Mouse (Mus musculus) heart, adult 18-20 months (tissue): ENCODE measurements around the gene Serpinb9b. TPM values are rescaled to one million over a fixed set of nuclear protein-coding genes. Genes with fewer than 3 reads are reported as not detected.
"Not testable (repeated sequence)": the region's sequence is repeated elsewhere in the genome, so short reads cannot be mapped to it uniquely, and the experiment has no call there.

ENCODE experiments used
- DNase-seq, 2 experiments: peaks; one replicate each; pipeline ENCODE4 v3.0.0; 2021 to 2022; ENCODE audit warnings: mixed read lengths in 1 of 2
- long read RNA-seq, 2 experiments: library from polyadenylated mRNA; stranded (forward); transcript quantifications; one replicate each; pipeline ENCODE4 v2.0.0; 2021
- total RNA-seq, 2 experiments: library from RNA; stranded (reverse); gene quantifications; 2 replicates each; pipeline ENCODE4 v1.2.3; 2021

Gene Serpinb9b
- under 1 TPM; 0.13 to 0.27 TPM for total RNA-seq
- long read RNA-seq, experiment 1, partial matches to known transcripts, result 0 of 1 reads
- long read RNA-seq, experiment 1, other reads (novel, unspliced or antisense), result 0 of 1 reads
- long read RNA-seq, experiment 2, result 0 reads

DNA sequence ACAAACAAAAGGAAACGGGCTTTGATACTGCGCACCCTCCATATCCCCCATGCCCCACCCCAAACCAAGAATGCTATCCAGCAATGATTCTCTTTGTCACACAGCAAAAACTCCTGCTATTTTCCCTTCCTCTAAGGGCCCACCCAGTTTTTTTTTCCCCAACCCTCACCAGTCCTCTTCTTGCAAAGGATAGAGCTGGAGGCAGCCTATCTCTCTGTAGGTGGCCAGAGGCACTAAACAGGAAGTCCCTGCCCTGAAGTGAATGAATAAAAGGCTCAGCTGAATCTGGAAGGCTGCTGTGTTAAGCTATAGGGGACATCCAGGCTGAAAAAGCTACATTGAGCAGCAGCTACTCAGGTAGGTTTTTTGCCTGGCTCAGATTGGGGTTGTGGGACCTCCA lies at the start of gene Serpinb9b:
Gene Serpinb9b, plus strand, starts transcription at position 173 of the 400 bp plus-strand sequence.
- no peak for DNase-seq

DNA sequence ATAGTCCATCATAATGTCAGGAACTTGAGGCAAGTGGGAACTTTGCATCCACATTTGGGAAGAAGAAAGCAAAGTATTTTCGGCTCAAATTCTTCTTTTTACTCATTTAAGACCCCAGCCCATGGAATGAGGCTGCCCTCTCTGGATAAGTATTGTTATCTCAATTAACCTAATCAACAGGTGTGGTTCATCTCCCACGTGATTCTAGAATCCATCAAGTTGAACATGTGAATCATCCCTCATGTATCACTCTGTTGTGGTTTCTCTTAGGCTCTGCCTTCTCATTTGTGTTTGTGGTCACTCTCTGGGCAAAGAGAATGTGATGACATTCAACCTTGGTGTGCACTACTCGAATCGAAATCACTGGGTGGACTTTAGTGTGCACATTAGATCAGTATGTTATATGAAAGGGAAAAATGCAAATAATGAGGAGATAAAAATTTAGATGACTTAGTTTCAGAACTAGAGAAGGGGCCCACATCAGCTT lies 44.6 kb upstream of the Serpinb9b start:
- DNase-seq, result no peak

DNA sequence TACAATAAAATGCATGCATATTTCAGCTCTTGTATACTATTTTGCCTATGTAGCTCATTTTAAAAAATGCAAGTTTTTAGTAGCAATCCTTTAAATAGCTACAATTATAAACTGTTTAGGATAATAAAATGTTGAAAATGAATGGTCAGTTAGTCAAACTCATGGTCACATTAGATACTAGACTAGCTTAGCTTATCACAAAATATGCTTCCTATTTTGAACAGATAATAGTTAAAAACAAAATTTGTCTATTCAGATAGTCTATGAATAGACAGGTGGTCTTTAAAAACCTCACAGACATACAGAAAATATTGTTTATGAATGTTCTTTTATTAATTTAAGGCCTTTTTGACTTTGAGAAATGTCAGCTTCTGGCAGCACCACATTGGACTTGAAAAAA lies 41.0 kb upstream of the Serpinb9b start:
- DNase-seq, result no peak

DNA sequence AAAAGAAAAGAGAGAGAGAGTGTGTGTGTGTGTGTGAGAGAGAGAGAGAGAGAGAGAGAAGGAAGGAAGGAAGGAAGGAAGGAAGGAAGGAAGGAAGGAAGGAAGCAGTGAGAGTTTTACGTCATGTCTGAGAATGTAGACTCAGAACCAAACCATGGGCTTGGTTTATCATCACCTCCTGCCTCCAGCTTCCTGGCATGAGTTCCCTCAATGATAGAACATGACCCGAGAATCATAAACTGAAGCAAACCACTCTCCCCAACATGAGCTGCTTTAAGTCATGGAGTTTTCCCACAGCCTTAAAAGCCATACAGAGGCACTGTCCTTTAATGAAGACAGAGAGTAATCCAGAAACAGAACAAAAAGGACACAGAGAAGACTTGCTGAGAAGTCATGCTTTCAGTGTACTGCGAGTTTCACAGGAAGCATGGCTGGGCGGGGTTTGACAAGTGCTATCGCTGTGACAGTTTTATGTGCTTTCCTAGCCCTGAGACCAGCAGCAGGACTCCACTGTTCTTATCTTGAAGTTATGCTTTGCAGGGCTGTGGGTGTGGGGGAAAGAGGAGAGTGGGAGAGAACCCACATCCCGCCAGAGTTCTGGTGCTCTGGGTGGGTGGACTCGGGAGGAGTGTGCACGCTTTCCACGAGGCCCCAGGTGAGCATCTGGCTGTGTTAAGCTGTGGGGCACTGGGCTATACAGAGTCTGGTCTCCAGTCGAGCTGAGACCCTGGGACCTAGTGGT lies 33.9 kb upstream of the Serpinb9b start:
- DNase-seq, result no peak

DNA sequence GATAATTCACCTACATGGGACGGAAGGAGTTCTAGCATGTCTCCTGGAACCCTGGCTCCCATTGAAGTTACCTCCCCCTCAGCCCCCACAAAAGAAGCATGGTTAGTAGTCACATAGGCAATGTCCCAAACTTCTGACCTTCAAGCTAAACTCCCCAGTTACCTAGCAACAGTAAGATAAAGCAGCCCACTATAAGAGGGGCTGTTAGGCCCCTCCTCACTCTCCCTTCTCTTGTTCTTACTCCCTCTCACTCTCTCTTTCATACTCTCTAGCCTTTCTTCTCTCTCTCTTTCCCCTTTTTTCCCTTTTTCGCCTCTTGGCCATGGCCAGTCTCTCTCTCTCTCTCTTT lies 33.3 kb upstream of the Serpinb9b start:
- DNase-seq, result no peak

DNA sequence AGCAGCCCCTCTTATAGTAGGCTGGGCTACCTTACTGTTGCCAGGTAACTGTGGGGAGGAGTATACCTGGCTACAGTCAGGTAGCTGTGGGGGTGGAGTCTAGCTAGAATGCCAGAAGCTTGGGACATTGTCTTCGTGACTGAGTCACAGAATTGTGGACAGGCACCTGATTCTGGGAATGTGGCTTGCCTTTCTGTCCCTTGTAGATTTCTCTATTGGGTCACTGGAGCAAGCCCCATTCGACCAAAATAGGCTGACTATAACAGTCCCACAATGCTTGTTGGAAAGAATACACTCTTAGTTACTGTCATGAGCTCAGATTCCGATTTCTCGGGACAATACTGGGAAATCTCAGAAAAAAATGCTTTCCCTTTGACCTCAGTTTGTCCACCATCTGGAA lies 32.2 kb upstream of the Serpinb9b start:
- DNase-seq, result peak in 1 of 2 experiments; percentile 16

DNA sequence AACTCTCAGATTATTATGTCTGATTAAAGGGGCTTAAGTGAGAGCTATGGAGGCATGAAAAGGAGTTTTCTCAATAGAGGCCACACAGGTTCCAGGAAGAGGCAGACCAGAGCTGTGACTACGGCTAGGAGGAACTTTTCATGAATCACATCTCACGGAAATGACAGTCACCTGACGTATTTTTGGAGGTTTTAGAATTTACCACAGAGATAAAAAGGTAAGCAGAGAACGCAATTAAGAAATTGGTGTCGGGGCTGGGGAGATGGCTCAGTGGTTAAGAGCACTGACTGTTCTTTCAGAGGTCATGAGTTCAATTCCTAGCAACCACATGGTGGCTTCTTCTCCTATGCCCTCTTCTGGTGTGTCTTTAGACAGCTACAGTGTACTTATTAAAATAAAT lies 25.9 kb upstream of the Serpinb9b start:
- no peak for DNase-seq

DNA sequence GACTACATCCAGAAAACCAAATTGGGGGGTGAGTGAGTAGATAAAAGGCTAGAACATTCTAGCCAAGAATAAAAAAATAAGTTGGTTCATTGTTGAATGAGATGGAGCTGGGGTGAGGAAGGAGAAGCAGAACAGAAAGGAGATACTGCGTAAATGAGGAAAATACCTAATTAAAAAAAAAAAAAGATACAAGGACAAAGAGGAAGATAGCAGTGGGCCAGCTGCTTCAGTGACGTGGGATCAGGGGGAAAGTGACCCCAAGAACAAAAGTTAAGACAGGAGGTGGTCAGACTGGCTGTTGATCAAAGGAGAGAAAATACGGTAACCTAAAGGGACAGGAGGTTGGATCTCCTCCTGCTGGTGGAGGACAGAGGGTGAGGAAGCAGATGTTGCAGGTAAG lies 24.3 kb upstream of the Serpinb9b start, which contains the start of gene Serpinb9:
Gene Serpinb9, plus strand, starts transcription at position 301 of the 400 bp plus-strand sequence.
- DNase-seq, result no peak

DNA sequence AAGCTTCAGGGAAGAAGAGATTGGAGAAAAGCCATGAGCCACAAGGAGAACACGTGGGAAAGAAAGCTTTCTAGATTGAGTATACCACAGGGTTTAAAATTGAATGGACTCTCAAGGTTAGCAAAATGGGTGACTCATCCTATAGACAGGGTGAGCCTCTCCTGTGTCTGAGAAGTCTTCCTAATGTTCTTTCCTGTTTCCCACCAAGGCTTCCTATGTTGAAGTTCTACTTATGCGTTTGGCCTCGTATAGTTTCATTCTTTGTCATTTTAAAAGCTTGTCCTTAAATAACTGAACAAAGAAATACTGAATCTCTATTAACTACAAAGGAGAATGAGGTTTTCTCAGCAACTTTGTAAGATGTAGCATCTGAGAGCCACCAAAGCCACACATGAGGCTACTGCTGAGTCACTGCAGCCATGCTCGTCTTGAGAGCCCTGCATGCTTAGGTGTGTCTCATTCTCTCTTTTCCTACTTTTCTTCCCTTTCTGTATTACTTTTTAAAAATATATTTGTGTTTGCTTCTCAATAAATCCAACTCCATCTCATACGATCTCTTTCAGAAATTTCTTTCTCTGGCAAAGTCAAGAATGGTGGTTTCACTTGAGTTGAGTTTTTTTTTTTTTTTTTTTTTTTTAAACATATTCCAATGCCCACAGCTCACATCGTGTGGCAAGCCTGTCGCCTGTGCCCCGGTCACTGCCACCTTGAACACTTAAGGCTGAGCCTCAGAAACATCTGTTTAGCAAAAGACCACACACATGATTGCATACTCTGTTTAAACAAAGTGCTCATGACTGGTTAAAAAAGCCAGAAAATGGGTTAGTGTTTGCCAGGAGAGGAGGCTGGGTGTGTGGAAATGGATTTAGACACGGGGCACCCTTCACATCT lies 23.4 kb upstream of the Serpinb9b start:
- no peak for DNase-seq

DNA sequence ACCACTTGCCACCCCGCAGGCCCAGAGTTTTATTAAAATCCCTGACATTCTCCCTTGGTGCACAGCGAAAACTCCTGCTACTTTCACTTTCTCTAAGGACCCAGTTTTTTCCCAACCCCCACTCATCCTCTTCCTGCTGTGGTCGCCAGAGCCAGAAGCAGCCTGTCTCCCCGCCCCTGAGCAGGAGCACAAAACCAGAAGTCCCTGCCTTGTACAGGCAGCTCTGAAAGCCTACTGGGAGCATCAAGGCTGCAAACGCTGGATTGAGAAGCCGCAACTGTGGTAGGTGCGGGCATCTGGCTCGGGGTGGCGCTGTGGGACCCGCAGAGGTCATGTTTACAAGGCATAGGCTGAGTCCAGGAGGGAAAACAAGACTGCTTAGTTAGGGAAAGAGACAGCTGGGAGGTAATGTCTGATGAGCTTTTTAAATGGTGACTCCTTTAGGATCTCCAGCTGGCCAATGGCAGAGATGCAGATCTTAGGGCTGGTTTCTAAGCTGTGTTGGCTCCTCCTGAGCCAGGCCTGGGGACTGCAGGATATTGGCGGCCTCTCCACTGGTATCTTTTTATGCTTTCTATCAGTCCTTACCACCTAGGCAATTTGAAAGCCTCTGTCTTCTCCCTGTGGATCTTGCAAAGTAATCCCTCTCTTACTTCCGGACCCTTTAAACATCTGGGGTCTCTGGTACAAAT lies 22.7 kb upstream of the Serpinb9b start:
- peak; percentile 94 to 95 for DNase-seq

DNA sequence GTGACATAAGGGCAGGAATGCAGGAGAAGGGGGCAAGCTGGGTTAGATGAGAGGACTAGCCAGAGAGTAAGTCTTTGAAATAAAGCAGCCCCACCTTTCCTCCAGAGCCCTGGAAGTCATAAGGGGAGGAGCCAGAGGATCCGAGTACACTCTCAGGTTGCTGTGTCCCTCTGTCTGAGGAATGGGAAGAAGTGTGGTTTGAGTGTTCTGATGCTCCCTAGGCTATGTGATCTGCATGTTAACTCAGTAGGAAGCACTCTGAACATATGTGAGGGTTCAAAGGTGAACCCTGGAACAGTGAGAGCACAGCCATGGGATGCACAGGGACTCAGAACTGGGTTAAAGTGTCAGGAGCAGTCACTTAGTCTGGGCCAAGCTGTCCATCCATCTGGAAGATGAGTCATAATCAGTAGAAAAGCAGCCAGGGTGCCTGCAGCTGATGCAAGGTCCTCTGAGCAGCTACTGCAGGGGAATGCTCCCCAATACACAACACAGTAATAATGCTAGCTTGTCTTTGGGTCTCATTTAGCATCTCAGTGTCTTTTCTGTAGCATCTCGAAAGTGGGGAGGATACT lies 21.6 kb upstream of the Serpinb9b start:
- DNase-seq, result peak; percentile 39 to 42

DNA sequence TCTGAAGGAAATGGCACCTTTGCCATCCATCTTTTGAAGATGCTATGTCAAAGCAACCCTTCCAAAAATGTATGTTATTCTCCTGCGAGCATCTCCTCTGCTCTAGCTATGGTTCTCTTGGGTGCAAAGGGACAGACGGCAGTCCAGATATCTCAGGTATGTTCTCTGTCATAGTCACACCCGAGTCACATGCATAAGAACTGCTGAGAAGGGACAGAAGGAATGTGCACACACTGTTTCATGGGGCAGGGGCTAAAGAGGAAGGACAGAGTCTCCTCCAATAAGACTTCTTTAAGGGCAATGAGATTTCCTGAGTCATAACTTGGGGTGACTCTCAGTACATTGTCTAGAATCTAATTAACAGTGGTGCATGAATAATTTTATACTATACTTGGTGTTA lies 20.7 kb upstream of the Serpinb9b start:
- no peak for DNase-seq

DNA sequence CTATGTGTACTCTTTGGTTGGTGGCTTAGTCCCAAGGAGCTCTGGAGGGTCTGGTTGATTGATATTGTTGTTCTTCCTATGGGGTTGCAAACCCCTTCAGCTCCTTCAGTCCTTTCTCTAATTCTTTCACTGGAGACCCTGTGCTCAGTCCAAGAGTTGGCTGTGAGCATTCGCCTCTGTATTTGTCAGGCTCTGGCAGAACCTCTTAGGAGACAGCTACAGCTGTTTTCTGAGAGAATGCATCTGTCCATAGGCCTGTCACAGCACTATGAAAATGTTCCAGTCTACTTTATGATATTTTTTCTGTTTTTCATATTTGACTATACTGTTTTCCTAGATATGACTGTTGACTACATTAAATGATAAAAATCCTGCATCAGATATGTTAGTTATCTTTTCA lies 14.8 kb upstream of the Serpinb9b start:
- DNase-seq, result peak; percentile 22

DNA sequence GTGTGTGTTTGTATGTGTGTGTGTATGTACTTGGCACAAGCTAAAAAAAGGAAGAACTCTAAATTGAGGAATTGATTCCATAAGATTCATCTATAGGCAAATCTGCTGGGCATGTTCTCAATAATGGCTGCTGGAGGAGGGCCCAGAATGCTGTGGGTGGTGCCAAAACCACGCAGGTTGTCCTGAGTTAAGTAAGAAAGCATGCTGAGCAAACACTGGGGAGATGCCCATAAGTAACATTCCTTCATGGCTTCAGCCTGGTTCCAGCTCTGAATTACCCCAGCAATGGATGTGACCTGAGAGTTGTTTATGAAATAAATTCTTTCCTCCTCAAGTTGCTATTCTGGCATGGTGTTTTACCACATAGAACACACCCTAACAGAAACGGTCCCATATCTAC lies 13.9 kb upstream of the Serpinb9b start:
- DNase-seq, result no peak

DNA sequence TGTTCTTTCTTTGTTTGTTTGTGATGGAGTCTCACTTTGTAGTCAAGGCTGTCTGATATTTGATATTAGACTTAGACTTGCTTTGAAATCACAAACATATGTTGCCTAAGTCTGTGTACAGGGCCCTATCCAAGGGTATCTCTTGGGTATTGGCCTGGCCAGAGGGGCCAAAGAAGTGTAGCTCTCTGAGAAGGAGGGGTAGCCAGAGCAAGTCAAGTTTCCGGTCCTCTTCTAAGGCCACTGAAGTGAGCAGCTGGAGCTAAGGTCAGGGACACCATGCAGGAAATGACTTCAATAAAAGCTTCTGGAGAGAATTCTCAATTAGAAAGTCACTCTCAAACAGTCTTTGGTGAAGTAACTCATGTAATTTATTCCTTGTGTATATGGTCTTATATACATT lies 4.8 kb upstream of the Serpinb9b start:
- DNase-seq, result peak in 1 of 2 experiments; percentile 15

DNA sequence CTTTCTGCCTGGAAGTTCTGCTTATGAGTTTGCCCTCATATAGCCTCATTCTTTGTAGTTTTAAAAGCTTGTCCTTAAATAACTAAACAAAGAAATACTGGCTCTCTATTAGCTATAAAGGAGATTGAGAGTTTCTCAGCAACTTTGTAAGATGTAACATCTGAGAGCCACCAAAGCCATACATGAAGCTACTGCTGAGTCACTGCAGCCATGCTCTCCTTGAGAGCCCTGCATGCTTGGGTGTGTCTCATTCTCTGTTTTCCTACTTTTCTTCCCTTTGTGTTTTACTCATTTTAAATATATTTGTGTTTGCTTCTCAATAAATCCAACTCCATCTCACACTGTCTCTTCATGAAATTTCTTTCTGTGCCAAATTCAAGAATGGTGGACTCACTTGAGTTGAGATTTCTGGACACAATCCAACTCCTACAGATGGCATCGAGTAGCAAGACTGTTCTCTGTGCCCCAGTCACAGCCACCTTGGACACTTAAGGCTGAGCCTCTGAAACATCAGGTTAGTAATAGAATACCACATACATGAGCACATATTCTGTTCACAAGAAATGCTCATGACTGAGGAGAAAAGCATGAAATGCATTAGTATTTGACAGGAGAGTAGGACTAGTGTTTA lies 674 bp upstream of the Serpinb9b start:
- no peak for DNase-seq

DNA sequence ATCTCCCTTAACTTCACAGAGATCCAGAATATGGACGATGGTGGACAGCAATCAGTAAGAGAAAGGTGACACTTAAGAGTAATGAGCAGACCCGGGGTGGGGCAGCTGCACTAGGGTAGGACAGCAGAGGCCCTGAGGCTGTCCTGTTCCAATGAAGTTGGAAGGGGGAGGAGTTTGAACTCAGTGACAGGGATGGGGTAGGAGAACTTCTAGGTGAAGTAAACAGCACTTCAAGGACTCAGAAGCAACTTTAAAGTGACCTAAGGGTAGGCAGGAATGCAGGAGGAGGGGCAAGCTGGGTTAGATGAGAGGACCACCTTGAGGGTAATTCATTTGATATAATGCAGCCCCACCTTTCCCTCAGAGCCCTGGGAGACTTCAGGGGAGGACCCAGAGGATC lies 930 bp downstream of the Serpinb9b start:
- DNase-seq, result no peak

DNA sequence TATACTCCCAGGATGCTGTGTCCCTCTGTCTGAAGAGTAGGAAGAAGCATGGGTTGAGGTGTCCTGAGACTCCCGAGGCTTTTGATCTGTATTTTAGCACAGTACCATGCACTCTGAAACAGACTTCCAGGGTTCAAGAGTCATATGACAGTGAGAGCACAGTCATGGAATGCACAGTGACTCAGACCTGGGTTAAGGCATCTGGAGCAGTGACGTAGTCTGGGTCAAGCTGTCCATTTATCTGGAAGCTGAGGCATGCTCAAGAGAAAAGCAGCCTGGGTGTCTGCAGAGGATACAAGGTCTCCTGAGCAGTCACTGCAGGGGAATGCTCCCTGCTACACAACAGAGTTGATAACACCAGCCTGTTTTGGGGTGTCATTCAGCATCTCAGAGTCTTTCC lies 1.3 kb downstream of the Serpinb9b start:
- peak in 1 of 2 experiments; percentile 18 for DNase-seq

DNA sequence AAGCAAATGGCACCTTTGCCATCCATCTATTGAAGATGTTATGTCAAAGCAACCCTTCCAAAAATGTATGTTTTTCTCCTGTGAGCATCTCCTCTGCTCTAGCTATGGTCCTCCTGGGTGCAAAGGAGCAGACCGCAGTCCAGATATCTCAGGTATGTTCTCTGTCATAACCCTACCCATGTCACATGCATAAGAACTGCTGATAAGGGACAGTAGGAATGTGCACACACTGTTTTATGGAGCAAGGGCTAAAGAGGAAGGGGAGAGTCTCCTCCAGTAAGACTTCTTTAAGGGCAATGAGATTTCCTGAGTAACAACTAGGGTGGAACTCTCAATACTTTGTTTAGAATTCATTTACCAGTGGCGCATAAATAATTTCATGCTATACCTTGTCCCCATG lies 2.3 kb downstream of the Serpinb9b start:
- not testable (repeated sequence) for DNase-seq

DNA sequence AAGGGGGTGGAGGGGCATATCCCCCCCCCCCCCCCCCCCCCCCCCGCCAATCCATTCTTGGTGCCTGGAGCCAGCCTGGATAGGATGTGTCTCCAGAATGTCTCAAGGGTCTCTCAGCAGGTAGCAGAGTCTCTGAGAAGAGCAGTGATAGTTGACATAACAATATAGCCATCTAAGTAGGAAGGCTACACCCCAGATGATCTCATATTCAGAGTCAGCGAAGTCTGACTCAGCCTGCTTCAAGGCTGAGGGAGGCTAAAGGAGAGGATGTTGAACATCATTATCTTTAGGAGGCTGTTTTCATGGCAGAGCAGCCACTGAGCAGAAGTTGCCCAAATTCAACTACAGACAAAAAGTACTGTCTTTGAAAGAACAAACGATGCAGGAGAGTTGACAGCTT lies 3.1 kb downstream of the Serpinb9b start:
- no peak for DNase-seq

DNA sequence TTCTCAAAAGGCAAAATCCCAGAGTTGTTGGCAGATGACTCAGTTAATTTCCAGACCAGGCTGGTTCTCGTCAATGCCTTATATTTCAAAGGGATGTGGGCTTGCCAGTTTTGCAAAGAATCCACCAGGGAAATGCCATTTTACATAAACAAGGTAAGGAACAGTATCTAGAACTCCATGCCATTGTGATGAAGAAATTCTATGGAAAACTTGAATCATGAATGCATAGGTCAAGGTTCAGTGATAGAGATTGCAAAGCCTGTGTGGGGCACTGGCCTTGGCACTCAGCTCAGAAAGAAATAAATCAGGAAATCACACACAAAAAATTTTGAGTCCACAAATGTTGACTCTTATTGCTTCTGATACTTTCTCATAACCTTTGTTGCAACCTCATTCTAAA lies 8.3 kb downstream of the Serpinb9b start:
- no peak for DNase-seq

DNA sequence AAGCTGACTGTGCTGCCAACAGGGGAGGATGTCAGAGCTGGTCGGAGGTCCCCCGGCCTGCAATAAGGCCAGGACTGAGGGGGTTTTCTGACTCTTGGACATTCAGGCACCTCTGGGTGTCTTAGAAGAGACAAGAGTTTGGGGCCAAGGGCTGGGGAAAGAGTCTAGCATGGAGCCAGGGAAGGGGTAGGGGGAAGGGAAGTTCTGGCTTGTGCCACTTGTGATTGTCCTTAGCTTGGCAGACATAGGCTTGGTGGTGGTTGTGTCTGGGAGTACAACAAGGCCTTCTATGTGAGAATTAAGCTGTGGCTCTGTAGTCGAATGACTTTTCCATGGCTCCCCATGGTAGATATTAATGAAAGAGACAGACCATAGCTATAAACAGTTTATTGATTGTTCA lies 16.3 kb downstream of the Serpinb9b start:
- DNase-seq, result no peak
